Mouse (Mus musculus) erythroblast, embryonic 14.5 days (primary cell): ENCODE results near the gene Hoxa2.

Experiments used
- GATA1 ChIP-seq: IDR thresholded peaks from 2 replicates; pipeline ENCODE4 v1.6.1; 2012; ENCODE audit warnings: low read length, inconsistent platforms, mixed read lengths
- TAL1 ChIP-seq: IDR thresholded peaks from 3 replicates; pipeline ENCODE4 v1.6.1; 2012; ENCODE audit warnings: low read length, inconsistent platforms, mixed read lengths

GRCm38 (mm10) chr6:52169499-52170165, 5.0 kb upstream of the Hoxa2 start:
- TF ChIP-seq GATA1 (no peak), TAL1 (no peak)
